Mouse (Mus musculus) layer of hippocampus, postnatal 10 days (tissue): ENCODE data around the gene Ciz1. TPM values are rescaled to one million over a fixed set of nuclear protein-coding genes. Genes with fewer than 3 reads are reported as not detected.

ENCODE experiments used
- DNase-seq, 2 experiments: peaks; one replicate each; pipeline ENCODE4 v3.0.0; 2021; ENCODE audit warnings: low spot score in 2 of 2
- total RNA-seq, 2 experiments: library from RNA; stranded (reverse); gene quantifications; 2 replicates each; pipeline ENCODE4 v1.2.3; 2021

The Ciz1 gene
- total RNA-seq, 2 experiments from 2014 or later, result 74.6 to 75.0 TPM

DNA sequence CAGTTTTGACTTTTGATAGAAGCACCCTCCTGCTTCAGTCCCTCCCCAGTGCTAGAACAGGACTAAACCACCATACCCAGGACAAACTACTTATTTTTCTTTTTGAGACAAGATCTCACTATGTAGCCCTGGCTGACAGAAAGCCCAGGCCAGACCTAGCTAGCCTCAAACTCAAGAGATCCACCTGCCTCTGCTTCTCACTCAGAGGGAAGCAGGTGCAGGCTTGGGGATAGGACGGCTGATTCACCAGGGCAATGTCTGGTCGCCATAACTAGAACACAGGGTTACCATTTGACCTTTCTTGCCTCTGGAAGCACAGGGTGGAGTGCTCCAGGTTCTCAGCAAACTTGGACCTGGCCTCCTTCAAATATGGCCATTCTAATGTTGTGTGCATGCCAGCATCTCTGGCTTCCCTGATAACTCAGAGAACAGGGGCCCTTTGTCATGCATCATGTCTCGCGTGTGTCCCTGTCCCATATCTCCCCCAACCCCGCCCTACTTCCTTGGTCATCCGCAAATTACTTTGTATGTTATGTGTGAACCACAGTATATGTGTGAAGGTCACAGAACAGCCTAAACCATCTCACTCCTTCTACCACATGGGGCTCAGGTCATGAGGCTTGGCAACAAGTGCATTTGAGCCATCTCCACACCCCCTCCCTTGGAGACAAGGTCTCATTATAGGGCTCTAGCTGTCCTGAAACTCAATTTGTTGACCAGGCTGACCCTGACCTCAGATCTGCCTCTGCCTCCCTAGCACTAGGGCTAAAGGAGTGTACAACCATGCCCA is 60.8 kb downstream of the Ciz1 start:
- no peak for DNase-seq

DNA sequence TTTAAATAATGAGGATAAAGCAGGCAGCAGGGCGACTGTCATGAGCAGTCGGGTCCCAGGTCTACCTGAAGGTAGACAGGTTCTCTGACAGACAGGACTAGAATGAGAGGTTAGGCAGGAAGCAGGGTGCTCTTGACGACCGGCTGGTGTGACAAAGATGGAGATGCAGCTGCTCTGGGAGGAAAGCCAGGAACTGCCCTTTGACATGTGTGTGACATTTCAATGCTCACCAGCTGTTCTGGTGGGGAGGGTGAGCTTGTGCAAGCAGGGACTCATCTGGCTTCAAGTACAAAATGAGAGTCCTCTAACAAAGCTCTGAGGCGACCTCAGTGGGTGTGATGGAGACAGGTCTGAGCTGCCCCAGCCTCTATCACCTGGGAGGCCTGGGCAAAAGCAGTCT is 61.8 kb downstream of the Ciz1 start:
- no peak for DNase-seq

DNA sequence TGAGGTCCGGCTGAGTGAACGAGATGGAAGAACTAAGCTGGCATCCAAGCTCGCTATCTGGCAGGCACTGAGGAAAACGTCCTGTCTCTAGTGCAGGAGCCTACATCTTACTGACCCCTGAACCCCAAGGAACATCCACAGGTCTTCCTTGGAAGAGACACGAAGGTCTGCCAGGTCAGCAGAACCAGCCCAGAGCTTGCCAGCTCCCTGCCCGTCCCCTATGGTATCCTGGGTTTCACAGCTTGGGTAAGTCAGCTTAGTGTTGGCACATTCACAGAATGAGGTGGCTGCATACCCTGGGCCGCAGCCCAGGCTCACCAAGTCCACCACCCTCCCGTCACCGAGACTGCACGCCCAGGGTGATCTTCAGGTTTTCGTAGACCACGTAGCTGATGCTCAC is 63.7 kb downstream of the Ciz1 start:
- DNase-seq, result no peak

DNA sequence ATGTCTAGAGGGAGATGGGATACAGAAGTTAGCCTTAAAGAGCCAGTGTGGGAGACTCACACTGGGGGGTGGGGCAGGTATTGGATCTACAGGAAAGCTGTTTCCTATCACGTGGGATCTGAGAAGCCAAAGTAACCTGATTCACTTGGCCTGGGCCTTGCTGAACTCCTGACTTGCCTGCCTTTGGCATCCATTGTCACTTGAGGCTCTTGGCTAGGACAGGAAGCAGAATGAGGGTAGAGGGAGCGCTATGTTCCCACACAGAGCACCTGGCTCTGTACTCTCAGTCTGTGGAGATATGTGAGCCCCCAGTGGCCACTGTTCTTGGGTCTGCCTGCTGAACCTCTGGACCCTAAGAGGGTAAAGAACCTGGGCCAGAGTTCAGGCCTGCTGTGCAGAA is 64.4 kb downstream of the Ciz1 start:
- DNase-seq, result no peak

DNA sequence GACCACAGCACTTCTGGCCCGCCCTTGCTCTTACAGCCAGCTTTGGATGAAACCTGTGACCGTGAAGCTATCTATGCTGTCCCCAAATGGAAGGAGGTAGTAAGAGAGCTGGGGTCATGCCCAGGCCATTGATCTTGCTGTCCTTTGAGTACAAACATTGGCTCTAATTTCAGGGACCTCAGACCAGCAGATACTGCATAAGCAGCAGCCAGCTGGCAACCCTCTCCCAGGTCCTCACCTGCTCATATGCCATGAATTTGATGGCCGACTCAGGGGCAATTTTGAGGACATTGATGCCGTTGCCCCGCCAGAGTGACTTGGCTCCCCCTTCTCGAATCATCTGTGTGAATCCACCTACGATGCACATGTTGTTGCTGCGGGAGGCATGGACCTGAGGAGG is 65.4 kb downstream of the Ciz1 start:
- no peak for DNase-seq

DNA sequence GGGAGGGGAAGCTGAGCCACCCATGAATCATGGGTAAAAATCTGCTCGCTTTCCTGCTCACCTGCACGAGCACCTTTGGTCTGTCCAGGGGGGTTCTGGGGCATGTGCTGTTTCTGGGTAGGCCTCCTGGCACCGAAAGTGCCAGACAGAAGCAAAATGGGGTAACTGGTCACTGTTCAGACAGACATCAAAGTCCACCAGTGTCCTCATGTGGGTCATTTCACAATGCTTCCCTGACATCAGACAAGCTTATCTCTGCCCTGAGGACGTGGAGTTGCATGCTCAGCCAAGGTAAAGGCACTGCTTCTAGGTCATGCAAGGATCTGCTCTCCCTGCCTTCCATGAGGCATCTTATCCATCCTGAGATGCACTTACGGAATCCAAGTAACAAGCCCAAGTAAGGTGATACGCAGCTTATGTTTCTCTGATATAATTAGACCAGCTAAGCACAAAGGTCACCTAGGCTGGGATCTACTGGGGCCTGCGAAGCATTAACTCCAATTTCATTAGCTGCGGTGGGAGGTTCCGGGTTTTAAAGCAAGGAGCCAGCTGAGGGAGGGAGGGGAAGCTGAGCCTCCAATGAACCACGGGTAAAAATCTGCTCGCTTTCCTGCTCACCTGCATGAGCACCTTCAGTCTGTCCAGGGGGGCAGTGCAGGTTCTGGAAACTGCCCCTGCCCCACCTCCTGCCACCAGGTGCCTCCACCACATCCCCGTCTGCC is 66.5 kb downstream of the Ciz1 start:
- DNase-seq, result no peak

DNA sequence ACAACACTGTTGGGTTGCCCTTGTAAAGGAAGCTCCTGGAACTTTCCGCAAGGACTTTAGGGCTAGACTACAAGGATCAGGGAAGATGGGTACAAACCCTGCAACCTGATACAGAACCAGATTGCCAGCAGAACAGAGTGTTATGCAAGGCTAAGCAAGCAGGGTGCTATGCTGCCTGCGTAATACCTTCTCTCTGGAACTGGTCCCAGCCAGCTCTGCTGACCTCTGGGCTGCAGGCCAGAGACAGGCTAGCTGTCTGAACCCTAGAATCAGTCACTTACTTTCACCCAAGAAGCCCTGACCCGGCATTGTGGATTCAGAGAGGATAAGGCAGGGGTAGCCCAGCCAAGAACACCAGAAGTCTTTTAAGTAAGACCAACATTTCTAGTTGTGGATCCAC is 67.2 kb downstream of the Ciz1 start:
- no peak for DNase-seq

DNA sequence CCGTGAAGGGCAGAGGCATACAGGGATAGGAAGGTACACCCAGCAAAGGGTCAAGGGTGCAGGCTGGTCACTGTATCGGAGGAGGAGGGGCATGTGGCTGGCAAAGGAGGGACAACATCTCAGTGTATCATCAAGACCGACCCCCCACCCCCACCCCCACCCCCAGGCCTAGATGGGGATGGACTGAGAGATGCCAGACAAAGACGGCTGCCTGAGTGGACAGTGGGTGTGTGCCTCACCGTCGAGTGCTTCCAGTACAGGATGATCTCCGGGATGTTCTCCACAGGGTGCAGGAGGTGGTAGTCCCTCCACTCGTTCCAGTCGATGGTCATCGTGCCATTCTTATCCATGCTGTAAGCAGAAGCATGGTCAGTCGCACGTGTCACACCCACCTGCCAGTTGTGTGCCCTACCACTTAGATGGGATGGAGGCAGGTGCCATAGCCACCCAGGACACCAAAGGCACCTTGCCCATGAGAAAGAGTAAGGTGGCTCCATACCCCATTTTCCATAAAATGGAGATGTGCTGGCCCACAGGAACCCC is 68.0 kb downstream of the Ciz1 start:
- no peak for DNase-seq

DNA sequence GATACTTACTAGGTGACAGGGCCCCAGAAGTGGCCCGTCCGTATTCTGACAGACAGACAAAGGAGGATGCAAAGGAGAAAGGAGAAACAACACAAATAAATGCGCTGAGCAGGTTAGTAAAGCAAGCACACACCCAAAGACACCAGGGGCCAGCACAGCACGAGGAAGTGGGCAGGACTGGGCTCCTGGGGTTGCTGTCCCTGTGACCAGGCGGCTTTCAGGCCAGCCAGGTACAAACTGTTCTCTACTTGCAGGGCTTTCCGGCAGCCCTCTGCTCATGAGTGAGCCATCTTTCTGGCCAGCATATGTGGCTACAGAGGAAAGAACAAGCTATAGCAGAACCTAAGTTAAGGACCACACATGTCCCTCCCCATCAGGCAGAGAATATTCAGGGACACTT is 68.5 kb downstream of the Ciz1 start:
- no peak for DNase-seq

DNA sequence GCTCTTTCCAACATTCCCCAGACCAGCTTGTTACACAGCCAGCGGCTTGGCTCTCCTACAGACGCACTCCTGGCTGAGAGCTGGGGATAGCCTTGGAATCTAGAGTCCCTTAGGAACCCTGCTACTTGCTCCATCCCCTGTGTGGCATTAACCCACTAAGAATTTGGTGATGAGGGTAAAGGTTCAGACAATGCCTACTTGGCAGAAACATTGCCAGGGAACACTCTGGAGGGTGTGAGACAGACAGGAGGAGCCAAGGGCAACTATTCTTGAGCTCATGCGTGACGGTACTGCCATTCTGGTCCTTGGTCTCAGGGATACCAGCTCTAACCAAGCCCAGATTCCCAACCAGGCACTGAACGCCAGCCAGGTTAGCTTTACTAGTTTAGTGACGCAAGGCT is 69.7 kb downstream of the Ciz1 start:
- no peak for DNase-seq

DNA sequence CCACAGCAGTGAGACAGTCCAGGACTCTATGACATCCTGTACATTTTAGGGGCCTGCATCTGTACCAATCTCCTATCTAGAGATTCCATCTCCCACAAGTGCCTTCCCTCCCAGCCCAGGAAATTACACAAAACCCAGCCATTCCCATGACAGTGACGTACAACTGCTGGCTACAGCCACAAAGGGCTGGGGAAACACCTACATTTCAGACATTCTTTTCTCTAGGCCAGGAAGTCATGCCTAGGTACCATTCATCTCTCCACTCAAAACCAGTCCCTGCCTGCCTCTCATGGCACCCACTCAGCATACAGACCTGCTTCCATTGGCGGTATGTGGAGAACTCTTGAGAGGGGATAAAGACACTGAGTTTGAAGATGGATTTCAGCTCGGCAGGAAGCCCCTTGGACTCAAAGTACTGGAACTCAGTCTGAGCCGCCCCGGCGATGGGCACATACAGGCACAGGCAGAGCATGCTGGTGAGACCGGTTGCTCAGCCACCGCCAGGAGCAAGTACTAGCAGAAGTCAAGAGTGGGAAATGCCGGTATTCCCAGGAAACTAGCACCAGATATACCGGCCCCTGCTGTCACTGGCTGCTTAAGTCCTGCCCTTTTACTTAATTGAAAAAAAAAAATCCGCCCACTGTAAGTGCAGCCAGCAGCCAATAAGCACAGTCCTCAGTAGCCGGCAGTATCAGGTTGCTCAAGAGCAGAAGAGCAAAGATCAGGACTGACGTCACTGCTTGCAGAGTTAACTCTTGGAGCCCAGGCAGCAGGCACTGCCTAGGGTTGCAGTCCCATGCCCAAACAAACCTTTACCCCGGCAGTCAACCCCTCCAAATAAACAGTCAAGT is 71.6 kb downstream of the Ciz1 start:
- no peak for DNase-seq

DNA sequence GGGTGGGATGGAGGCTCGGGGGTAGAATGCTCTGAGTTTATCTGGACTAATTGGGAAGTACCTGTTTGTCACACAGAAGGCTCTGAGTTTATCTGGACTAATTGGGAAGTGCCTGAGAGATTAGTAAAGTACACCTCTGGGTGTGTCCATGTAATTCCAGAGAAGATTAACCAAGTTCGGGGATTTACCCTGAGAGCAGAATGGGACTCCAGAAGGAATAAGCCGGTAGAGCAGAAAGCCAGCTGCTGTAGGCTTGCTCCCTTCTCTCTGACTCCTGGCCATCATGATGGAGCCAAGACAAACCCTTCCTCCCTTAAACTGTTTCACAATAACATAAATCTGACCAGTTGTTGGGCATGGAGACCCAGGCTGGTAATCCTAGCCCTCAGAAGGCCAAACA is 72.7 kb downstream of the Ciz1 start:
- no peak for DNase-seq

DNA sequence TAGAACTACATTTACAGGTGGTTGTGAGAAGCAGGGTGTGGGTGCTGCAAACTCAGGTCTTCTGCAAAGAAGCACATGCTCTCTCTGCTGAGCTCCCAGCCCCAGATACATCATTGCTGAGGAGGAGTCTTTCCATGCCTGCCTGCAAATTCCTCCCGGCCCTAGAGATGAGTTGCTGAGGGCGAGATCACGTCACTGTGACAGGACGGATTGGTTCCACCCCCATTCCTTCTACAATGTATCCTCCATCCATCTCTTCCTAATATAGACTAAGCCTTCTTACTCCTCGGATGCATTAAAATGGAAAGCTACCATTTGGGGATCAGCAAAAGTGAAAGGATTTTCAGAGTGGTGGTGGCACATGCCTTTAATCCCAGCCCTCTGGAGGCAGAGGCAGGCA is 73.4 kb downstream of the Ciz1 start:
- no peak for DNase-seq

DNA sequence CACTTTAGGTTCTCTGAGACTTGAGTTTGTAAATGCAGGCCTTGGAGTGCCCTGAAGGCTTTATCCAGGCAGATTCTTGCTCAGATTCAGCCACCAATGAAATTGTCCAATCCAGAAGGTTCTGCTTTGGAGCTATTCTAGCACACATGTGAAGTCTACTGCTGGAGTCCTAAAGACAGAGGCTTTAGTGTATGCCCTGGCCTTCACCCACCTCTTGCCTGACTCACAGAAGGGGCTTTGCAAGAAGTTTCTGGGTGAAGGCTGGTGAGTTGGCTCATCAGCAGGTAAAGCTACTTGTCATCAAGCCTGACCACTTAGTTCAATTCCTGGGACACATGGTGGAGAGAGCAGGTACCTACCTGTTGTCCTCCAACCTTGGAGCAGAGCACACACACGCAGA is 74.0 kb downstream of the Ciz1 start:
- DNase-seq, result no peak

DNA sequence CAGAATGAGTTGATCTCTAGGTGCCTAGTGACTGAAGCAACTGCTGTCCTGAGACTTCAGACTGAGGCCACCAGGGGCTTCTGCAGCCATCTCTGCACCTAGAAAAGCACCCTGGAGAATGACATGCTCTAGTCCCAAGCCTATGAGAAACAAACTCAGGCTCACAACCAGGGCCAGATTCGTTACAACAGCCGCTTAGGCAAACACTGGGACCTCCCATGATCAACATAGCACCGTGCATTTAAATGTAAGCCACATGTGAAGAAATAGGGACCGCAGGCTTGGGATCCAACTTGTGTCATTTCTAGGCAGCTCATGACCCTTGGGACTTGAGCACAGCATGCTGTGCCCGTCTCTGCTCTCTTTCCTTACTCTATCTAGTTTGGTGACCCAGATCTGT is 75.6 kb downstream of the Ciz1 start:
- no peak for DNase-seq

DNA sequence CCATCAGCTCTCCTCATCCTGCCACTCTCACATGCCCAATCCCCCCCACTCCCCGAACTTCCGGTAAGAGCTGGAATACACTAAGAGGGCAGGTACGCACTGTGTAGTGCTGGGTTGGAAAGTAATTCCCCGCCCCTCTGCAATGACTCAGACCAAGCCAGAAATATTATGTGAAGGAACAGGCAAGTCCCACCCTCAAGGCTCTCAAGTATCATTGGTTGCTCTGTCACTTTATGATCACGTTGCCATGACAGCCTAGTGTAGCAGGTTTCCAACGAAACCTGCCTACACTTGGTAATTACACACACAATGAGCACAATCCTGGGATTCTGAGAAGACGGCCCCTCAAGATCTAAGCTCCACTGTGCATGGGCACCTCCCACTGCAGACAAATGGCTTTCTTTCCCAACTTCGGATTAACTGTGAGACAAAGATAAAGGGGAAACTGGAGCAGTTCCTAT is 76.2 kb downstream of the Ciz1 start:
- DNase-seq, result no peak

DNA sequence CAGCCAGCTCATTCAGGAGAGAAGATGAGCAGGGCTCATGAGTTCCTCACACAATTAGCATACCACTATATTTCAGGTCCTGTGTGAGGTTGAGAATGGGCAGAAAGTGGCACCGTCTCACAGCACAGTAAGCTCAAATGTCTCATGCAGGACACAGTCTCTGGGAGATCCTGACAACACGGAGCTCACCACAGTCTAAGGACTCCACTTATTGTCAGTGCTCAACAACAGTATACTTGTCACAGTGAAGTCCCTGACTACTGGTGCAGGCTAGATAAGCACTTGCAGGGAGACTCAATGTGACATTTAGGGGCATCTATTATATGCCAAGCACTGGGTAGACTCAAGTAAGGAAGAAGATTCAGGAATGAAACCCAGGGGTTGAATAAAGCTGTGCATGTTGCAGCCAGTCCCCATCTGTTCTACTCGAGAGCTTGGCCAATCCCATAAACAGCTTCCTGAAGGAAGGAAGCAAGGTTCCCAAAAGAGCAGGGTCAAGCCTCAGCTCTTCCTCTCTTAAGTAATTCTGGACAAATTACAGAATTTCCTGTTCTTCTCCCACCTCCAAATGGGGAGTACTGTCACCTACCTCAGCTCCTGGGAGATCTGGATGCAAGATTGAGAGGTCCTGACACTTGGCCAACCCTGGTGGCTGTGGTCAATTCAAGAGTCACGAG is 77.2 kb downstream of the Ciz1 start:
- DNase-seq, result no peak
